Mouse (Mus musculus) embryonic fibroblast, embryonic 13.5 days (primary cell): ENCODE results near the gene Ecsit.

Experiments used
- CTCF ChIP-seq: IDR thresholded peaks from 2 replicates; pipeline ENCODE4 v1.5.1; 2011; ENCODE audit warnings: mild to moderate bottlenecking, control low read depth, low read length, moderate library complexity, borderline replicate concordance; ENCODE audit not compliant: insufficient read depth
- POLR2A ChIP-seq: IDR thresholded peaks from 2 replicates; pipeline ENCODE4 v1.6.1; 2011; ENCODE audit warnings: low read depth, mild to moderate bottlenecking, control low read depth, low read length, moderate library complexity

DNA sequence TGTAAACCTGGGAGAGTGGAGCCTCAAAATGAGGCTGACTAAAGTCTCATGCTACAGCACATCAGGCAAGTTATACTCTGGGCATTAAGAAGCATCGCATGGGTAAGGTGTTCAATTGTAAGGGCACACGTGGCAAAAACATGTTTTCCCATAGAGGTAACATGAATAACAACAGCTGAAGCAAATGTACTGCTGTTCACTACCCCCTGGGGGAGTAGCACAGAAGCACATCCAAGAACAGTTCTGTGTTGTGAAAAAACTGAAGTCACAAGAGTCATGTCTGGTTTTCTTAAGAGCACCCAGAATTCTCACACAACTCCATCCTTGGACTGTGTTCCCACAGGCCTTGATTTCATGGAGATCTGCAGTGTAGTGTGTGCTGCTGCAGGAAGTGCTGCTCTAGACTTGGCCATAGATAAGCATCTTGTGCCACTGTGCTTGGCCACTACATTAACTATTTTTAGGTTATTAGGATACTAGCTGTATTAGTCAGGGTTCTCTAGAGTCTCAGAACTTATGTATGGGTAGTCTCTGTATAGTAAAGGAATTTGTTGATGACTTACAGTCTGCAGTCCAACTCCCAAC is 1.9 kb upstream of the Ecsit start:
- TF ChIP-seq CTCF (no peak), POLR2A (no peak)
